Mouse (Mus musculus): ENCODE results near the gene Ltbp2. TPM values are rescaled to one million over a fixed set of nuclear protein-coding genes. Genes with fewer than 3 reads are reported as not detected.

Ltbp2 gene
- total and polyA plus RNA-seq, 3 experiments: 0.99 to 5.6 (median 2.3) TPM

DNA sequence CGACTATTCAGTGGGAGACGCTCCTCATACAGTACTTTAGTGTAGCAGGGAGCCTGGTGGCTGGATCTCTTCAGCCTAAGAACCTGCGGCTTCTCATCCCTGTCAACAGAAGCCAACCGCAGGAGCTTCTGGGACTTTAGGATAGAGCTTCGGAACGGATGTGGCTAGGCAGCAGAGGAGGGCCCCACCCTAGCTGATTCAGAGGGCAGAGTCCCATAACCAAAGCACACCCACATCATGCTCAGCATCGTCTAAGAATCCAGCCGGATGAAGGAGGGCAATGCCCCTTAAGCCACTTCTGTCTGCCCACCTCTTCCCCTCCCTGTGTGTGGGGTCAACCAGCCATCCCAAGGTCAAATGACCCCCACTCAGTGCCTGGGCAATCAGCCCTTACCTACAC, 81.7 kb downstream of the Ltbp2 start:
- H3K9ac ChIP-seq (ENCODE audit: low read depth, low read length): no peak overlapping the region
- H3K27ac ChIP-seq: no peak overlapping the region
- no peak for DNase-seq
- H3K36me3 ChIP-seq (ENCODE audit: control insufficient read depth, insufficient read depth, low read length): no peaks in the 10 kb centered on the region
- no peak overlapping the region for H3K4me3 ChIP-seq
- no peaks in the 10 kb centered on the region for H3K27me3 ChIP-seq (ENCODE audit: control insufficient read depth, insufficient read depth, low read length)
- H3K4me1 ChIP-seq (ENCODE audit: control insufficient read depth, insufficient read depth, low read length): no peaks in the 10 kb centered on the region
- 75% methylated on average over 8 of the region's 8 CpGs for WGBS
- no peaks in the 10 kb centered on the region for H3K79me2 ChIP-seq (replicated peaks; ENCODE audit: control insufficient read depth, insufficient read depth, low read length)
- TF ChIP-seq POLR2A (IDR thresholded peaks at IDR 0.05; ENCODE audit: insufficient read depth, low read depth, low read length) (no peak), CTCF (IDR thresholded peaks at IDR 0.05) (no peak), EP300 (IDR thresholded peaks at IDR 0.05; ENCODE audit: insufficient read depth, low read depth, low read length) (no peak)
- intact Hi-C loops (cut with DNase I): no loop called here

DNA sequence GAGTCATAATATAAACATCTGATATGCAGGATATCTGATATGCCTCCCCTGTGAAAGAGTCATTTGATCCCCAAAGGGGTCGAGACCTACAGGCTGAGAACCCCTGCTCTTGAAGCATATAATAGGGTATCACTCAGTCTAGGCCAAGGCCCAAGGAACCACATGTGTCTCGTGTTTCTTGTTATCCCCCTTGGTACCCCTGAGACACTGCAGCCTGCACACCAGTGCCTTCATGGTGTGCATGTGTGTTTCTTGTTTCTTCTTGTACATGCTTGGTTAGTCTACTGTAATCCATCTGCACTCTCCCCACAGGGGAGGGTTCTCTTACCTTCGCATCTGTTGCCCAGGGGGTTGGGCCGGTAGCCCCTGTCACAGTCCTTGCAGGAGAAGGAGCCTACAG, 83.7 kb downstream of the Ltbp2 start:
- intact Hi-C loops (cut with DNase I): no loop called here
- TF ChIP-seq CTCF (IDR thresholded peaks at IDR 0.05) (no peak), POLR2A (IDR thresholded peaks at IDR 0.05; ENCODE audit: insufficient read depth, low read depth, low read length) (no peak), EP300 (IDR thresholded peaks at IDR 0.05; ENCODE audit: insufficient read depth, low read depth, low read length) (no peak)
- Histone ChIP-seq H3K27me3 (ENCODE audit: control insufficient read depth, insufficient read depth, low read length) (no peaks in the 10 kb centered on the region), H3K4me3 (no peak overlapping the region), H3K36me3 (ENCODE audit: control insufficient read depth, insufficient read depth, low read length) (no peaks in the 10 kb centered on the region), H3K9ac (ENCODE audit: low read depth, low read length) (no peak overlapping the region), H3K4me1 (ENCODE audit: control insufficient read depth, insufficient read depth, low read length) (no peaks in the 10 kb centered on the region), H3K79me2 (replicated peaks; ENCODE audit: control insufficient read depth, insufficient read depth, low read length) (no peaks in the 10 kb centered on the region), H3K27ac (no peak overlapping the region)
- no peak for DNase-seq
- 89% methylated on average over 4 of the region's 4 CpGs for WGBS

DNA sequence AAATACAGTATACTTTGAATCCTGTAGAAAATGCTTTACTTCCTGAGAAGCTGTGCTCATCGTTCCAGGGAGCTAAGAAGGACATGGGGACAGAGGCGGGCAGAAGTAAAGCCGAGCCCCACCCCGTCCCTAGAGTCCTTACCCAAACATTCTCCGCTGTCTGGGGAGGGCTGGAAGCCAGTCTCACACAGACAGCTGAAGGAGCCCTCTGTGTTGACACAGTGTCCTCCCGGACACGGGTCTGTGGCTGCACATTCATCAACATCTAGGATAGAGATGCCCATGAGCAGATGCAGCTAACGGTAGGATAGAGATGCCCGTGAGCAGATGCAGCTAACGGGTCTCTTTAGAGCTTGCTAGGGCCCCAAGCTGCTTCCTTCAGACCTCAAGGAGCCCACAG, 85.5 kb downstream of the Ltbp2 start:
- no peak overlapping the region for H3K4me3 ChIP-seq
- peak in 1 of 2 experiments; percentile 37 for DNase-seq
- WGBS: 35% methylated on average over 10 of the region's 10 CpGs
- TF ChIP-seq EP300 (IDR thresholded peaks at IDR 0.05; ENCODE audit: insufficient read depth, low read depth, low read length): no peak
- TF ChIP-seq CTCF (IDR thresholded peaks at IDR 0.05): no peak
- TF ChIP-seq POLR2A (IDR thresholded peaks at IDR 0.05; ENCODE audit: insufficient read depth, low read depth, low read length): no peak
- H3K9ac ChIP-seq (ENCODE audit: low read depth, low read length): no peak overlapping the region
- peaks cover 2% of the 10 kb centered on the region; the same call in 1 of the 2 replicates for H3K4me1 ChIP-seq (ENCODE audit: control insufficient read depth, insufficient read depth, low read length)
- H3K36me3 ChIP-seq (ENCODE audit: control insufficient read depth, insufficient read depth, low read length): no peaks in the 10 kb centered on the region
- H3K79me2 ChIP-seq (replicated peaks; ENCODE audit: control insufficient read depth, insufficient read depth, low read length): no peaks in the 10 kb centered on the region
- no peaks in the 10 kb centered on the region for H3K27me3 ChIP-seq (ENCODE audit: control insufficient read depth, insufficient read depth, low read length)
- intact Hi-C loops (cut with DNase I): no loop called here
- H3K27ac ChIP-seq: no peak overlapping the region

DNA sequence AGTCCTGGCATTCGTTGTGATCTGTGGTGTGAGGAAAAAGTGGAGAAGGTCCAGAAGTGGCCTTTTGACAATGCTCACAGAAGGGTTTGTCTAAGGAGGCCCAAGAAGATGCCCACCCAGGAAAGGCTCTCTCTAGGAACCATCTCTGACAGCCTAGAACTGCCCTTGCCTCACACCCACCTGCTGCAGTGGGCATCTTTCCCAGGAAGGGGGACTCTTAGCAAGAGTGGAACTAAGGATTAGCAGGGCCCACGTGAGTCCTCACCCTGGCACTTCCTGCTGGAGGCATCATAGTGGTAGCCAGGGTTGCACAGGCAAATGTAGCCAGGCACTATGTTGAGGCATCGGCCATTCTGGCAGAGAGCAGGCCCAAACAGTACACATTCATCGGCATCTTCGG, 90.2 kb downstream of the Ltbp2 start:
- Histone ChIP-seq H3K27me3 (ENCODE audit: control insufficient read depth, insufficient read depth, low read length) (no peaks in the 10 kb centered on the region), H3K27ac (no peak overlapping the region), H3K9ac (ENCODE audit: low read depth, low read length) (no peak overlapping the region), H3K36me3 (ENCODE audit: control insufficient read depth, insufficient read depth, low read length) (no peaks in the 10 kb centered on the region), H3K4me3 (no peak overlapping the region), H3K79me2 (replicated peaks; ENCODE audit: control insufficient read depth, insufficient read depth, low read length) (no peaks in the 10 kb centered on the region), H3K4me1 (ENCODE audit: control insufficient read depth, insufficient read depth, low read length) (peaks cover 6% of the 10 kb centered on the region)
- no peak for DNase-seq
- 73% methylated on average over 5 of the region's 5 CpGs for WGBS
- intact Hi-C loops (cut with DNase I): loop anchor here (10.0 kb wide), 2 partner anchors 179 to 249 kb away; no protein-coding TSS in a partner anchor
- TF ChIP-seq CTCF (IDR thresholded peaks at IDR 0.05) (no peak), EP300 (IDR thresholded peaks at IDR 0.05; ENCODE audit: insufficient read depth, low read depth, low read length) (no peak), POLR2A (IDR thresholded peaks at IDR 0.05; ENCODE audit: insufficient read depth, low read depth, low read length) (no peak)

DNA sequence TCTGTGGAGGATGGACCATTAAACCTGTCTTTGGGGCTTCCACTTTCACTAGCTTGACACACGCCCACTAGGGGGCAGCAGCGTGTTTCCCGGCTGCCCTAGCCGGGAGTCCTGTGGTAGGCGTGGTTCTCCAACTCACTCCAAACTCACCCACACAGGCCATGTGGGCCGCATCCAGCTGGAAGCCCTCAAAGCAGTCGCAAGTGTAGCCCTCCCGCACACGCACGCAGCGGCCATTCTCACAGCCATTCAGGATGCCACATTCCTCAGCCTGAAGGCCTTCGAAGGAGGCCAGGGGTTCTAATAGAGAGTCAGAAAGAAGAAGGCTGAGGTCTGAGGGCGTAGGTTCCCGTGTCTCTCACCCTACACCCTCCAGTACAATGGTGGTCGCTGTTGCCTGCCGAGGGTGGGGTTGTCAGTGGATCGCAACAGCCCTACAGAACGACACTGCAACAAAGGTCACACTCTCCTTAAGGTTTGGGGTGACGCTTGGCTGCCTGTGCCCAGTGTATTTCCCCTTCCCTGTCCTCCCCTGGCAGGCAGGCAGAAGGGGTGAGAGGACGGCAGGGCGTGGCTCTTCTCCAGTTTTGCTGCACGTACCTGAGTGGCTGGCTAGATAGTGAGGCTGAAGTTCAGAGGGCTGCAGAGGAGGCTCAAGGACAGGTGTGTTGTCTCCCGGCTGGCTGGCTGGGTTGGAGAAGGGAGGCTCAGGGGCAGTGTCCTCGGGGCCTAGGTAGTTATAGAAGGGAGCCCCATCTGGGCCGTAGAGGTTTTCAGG, 91.5 kb downstream of the Ltbp2 start:
- peak; percentile 87 to 89 for DNase-seq
- no peak overlapping the region for H3K9ac ChIP-seq (ENCODE audit: low read depth, low read length)
- no peak overlapping the region for H3K27ac ChIP-seq
- peaks cover 6% of the 10 kb centered on the region for H3K4me1 ChIP-seq (ENCODE audit: control insufficient read depth, insufficient read depth, low read length)
- H3K36me3 ChIP-seq (ENCODE audit: control insufficient read depth, insufficient read depth, low read length): no peaks in the 10 kb centered on the region
- intact Hi-C loops (cut with DNase I): loop anchor here (5.0 to 10.0 kb wide), 3 partner anchors 88 to 250 kb away; no protein-coding TSS in a partner anchor
- H3K4me3 ChIP-seq: no peak overlapping the region
- TF ChIP-seq EP300 (IDR thresholded peaks at IDR 0.05; ENCODE audit: insufficient read depth, low read depth, low read length) (peak; percentile 79; the same call in 1 of the 2 replicates), POLR2A (IDR thresholded peaks at IDR 0.05; ENCODE audit: insufficient read depth, low read depth, low read length) (no peak), CTCF (IDR thresholded peaks at IDR 0.05) (peak; percentile 91)
- H3K27me3 ChIP-seq (ENCODE audit: control insufficient read depth, insufficient read depth, low read length): no peaks in the 10 kb centered on the region
- no peaks in the 10 kb centered on the region for H3K79me2 ChIP-seq (replicated peaks; ENCODE audit: control insufficient read depth, insufficient read depth, low read length)
- WGBS: 31% methylated on average over 25 of the region's 25 CpGs

DNA sequence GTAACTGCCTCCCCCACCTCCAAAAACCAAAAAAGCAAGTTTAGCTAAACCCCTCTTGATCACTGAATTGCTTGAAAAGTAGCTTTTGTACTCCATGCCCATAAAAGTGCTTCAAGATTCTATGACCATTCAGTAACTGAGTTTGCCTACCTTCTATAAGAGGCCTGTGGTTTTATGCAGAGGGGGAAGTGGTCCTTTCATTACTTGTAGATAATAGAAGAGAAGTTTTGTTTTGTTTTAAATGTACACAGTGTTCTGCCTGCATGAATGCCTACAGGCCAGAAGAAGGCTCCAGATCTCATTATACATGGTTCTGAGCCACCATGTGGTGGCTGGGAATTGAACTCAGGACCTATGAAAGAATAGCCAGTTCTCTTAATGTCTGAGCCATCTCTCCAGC, 100.1 kb downstream of the Ltbp2 start:
- Histone ChIP-seq H3K9ac (ENCODE audit: low read depth, low read length) (no peak overlapping the region), H3K27me3 (ENCODE audit: control insufficient read depth, insufficient read depth, low read length) (no peaks in the 10 kb centered on the region), H3K4me1 (ENCODE audit: control insufficient read depth, insufficient read depth, low read length) (peaks cover 2% of the 10 kb centered on the region), H3K79me2 (replicated peaks; ENCODE audit: control insufficient read depth, insufficient read depth, low read length) (no peaks in the 10 kb centered on the region), H3K36me3 (ENCODE audit: control insufficient read depth, insufficient read depth, low read length) (no peaks in the 10 kb centered on the region; the same call in 1 of the 2 replicates), H3K4me3 (no peak overlapping the region), H3K27ac (no peak overlapping the region)
- no peak for TF ChIP-seq EP300 (IDR thresholded peaks at IDR 0.05; ENCODE audit: insufficient read depth, low read depth, low read length)
- no peak for TF ChIP-seq POLR2A (IDR thresholded peaks at IDR 0.05; ENCODE audit: insufficient read depth, low read depth, low read length)
- no peak for TF ChIP-seq CTCF (IDR thresholded peaks at IDR 0.05)
- intact Hi-C loops (cut with DNase I): no loop called here
- DNase-seq: no peak

Measured in heart, adult 2 months (tissue).